Mouse (Mus musculus): ENCODE measurements around the gene Atg4a-ps.

DNA sequence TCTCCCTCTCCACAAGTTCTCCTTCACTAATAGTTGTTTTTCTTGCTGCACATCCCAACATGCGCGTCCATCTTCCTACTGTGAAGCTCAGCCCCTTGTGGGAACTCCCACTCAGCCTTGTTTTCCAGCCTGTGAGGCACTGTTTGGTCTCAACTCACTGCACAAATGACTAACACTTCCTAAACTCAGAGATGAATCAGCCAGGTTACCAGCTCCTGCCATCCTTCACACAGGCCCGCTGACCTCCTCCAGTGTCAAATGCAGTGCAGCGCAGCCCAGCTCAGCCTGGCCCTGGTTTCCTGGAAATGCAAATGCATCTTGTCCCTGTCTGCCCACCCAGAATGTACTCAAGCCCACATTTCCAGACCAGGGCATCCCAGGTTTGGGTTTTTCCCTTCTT lies 36.6 kb upstream of the Atg4a-ps start:
- TF ChIP-seq CTCF (IDR thresholded peaks at IDR 0.05; ENCODE audit: insufficient read depth, low read length) (no peak), POLR2A (IDR thresholded peaks at IDR 0.05; ENCODE audit: borderline replicate concordance, extremely low read depth, low read depth, low read length) (no peak)
